Mouse (Mus musculus): Measurements from ENCODE around the gene Zbbx. TPM values are rescaled to one million over a fixed set of nuclear protein-coding genes. Genes with fewer than 3 reads are reported as not detected.

Gene Zbbx
- polyA plus RNA-seq (2021; fragmentation: Nextera tagmentation), result 0.70 and 0.95 TPM in 2 replicates
- long read RNA-seq, experiment 1, result 0 reads
- long read RNA-seq, experiment 2, result 0 reads

GRCm38 (mm10) chr3:75164838-75165496 is at the start of gene Zbbx:
TSS of gene Zbbx (minus strand) at chr3:75165034.

Other genes with a start within 250 kb of the Zbbx start
- gene Serpini2, start 105.0 kb upstream of the Zbbx start, polyA plus RNA-seq (2021; fragmentation: Nextera tagmentation), result not detected in 2 replicates